Mouse (Mus musculus) MEL (cell line): ENCODE data around the gene Phgdh.

Experiments
- CTCF ChIP-seq, 3 experiments: IDR thresholded peaks in 2 of 3; conservative IDR thresholded peaks in 1 of 3; 2 replicates each; pipeline ENCODE4 v1.5.1; 2011 to 2012; ENCODE audit warnings: low read length in 3 of 3, low read depth in 2 of 3, mild to moderate bottlenecking in 2 of 3, improper control_type of control experiment in 1 of 3, inconsistent platforms in 1 of 3, mixed read lengths in 1 of 3, moderate library complexity in 1 of 3; ENCODE audit not compliant: control insufficient read depth in 1 of 3, insufficient read depth in 1 of 3, poor library complexity in 1 of 3, severe bottlenecking in 1 of 3
- POLR2A ChIP-seq, 2 experiments: IDR thresholded peaks; 2 replicates each; pipeline ENCODE4 v1.6.1; 2011 to 2012; ENCODE audit warnings: low read length in 2 of 2, mild to moderate bottlenecking in 2 of 2, control low read depth in 1 of 2, improper control_type of control experiment in 1 of 2, low read depth in 1 of 2, moderate library complexity in 1 of 2; ENCODE audit not compliant: control insufficient read depth in 1 of 2, insufficient read depth in 1 of 2, poor library complexity in 1 of 2

GRCm38 (mm10) chr3:98366823-98367222 lies 27.0 kb upstream of the Phgdh start:
- TF ChIP-seq CTCF (IDR thresholded peaks at IDR 0.05 in 2 of 3, conservative IDR thresholded peaks at IDR 0.05 in 1 of 3; ENCODE audit: control insufficient read depth in 1 of 3, insufficient read depth in 1 of 3, low read depth in 2 of 3, low read length in 3 of 3, poor library complexity in 1 of 3, severe bottlenecking in 1 of 3) (no peak), POLR2A (IDR thresholded peaks at IDR 0.05; ENCODE audit: control insufficient read depth in 1 of 2, insufficient read depth in 1 of 2, low read depth in 1 of 2, low read length in 2 of 2, poor library complexity in 1 of 2) (no peak)
